Mouse (Mus musculus): ENCODE results near the gene Prkag3.

DNA sequence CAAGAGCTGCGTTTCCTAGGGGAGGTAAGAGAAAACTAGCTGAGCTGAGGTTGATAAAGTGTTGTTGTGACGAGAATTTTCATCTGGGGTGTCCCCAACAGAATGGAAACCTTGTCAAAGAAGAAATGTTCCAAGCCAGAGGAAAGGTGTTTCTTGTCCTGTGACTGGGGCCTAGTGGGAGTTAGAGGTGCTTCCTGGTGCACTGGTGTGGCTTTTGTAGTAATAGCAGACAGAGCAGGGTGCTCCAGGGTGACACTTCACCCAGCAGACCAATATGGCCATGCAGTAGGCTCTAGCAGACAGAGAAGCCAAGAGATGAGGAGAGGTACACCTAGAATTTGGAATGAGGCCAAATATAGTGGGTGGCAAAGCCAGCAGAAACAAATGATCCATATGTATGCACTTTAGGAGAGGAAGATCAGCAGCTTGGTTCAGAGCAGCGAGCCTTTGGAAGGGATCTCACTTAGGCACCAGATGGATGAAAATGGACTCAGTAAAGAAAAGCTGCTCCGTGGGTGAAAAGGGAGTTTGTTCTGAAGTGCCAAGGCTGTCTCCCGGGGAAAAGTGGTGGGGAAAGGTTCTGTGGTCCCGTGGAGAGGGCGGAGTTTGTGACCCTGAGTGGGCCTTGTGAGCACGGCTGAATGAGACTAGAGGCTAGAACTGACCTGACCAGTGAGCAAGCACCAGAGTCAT is 55.0 kb downstream of the Prkag3 start:
- TF ChIP-seq CTCF (IDR thresholded peaks at IDR 0.05; ENCODE audit: low read depth) (no peak), EP300 (IDR thresholded peaks at IDR 0.05; ENCODE audit: low read depth) (no peak)
